Mouse (Mus musculus): Measurements from ENCODE around the gene Bcl2l13. TPM values are rescaled to one million over a fixed set of nuclear protein-coding genes. Genes with fewer than 3 reads are reported as not detected.
"Not testable (repeated sequence)": the region's sequence is repeated elsewhere in the genome, so short reads cannot be mapped to it uniquely, and the experiment has no call there.

Gene Bcl2l13
- total RNA-seq, 2 experiments from 2014 or later: 78.0 to 89.4 TPM

- no peak for DNase-seq
- intact Hi-C loops (cut with DNase I): no loop called here
Measured at GRCm38 (mm10) chr6:120917975-120918374, 82.0 kb downstream of the Bcl2l13 start.

- DNase-seq; intact Hi-C loops (cut with DNase I): not testable (repeated sequence)
Measured at GRCm38 (mm10) chr6:120924791-120925321, 88.8 kb downstream of the Bcl2l13 start.

- intact Hi-C loops (cut with DNase I): no loop called here
- no peak for DNase-seq
Measured at GRCm38 (mm10) chr6:120926880-120927279, 90.9 kb downstream of the Bcl2l13 start.

GRCm38 (mm10) chr6:120927765-120928164 lies 91.8 kb downstream of the Bcl2l13 start:
- intact Hi-C loops (cut with DNase I): no loop called here
- peak; percentile 34 to 47 for DNase-seq

- DNase-seq: no peak
- intact Hi-C loops (cut with DNase I): no loop called here
Measured at GRCm38 (mm10) chr6:120929421-120929820, 93.4 kb downstream of the Bcl2l13 start.

DNA sequence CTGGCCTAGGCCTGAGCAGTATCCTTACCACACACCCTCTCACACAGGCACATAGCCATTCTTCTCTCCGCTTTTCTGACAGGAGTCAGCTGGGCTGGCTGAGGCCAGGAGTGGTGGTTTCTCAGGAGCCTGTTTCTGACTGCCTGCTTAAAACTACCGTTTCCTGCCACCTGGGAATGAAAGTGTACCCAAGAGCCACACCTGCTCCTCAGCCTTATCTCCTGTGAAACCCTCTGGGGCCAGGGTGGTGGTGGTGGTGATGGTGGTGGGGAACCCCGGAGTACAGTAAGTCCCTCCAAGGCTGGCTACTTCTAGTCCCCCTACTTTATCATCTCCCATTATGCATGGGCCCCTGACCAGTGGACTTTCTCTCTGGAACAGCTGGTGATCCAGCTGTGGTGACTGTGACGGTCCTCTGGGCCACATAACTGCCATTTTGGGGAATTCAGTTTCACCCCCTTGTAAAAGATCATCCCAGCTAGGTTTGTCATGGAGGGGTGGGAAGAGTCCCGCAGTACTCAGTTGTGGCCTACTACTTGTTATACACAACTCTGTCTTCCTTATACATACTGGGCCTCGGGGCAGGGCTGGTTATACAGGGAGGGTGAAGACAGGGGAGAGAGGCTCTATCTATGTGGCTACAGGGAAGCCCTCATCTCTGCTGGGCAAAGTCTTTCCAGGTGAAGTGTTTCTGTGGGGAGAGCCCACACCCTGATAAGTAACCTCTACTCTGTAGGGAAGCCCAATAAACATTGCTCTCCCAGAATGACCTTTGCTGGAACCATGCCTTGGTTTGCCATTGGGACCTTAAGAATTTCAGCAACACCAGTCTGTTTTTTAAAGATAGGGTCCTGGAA lies 94.7 kb downstream of the Bcl2l13 start:
- intact Hi-C loops (cut with DNase I): no loop called here
- no peak for DNase-seq

DNA sequence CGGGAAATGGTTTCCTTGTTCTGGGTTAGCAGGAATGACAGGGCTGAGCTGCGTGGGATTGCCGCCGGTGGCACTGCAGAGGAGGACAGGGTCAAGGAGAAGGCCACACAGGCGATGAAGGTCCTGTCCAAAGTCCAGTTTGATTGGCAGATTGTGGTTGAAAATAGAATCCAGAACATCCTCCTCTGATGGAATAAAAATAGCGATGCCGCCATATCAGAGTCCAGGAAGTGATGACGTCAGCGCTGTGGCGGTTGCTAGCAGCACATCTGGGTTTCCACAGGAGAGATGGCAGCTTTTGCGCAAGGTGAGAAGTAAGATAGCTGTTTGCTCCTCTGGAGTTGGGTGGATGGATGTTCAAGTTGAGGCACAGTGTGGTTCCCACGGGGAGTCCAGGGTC lies 96.6 kb downstream of the Bcl2l13 start:
- DNase-seq: peak; percentile 47 to 60

DNA sequence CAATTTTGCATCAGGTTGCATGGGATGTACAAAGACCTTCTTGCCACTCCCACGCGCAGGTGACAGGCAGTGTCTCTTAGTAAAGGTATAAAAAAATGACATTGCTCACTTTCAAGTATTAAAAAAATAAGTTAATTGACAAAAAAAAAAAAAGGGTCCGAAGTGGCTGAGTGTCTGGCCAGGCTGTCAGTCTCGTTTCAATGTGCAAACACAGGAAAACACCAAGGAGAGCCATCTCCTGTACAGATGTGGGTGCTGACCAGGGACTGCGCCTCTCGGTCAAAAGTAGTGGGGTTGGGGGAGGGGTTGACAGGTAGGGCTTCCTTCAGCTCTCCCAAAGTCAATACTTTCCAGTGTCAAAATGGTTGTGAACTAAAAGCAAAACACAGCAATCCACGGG lies 97.7 kb downstream of the Bcl2l13 start:
- intact Hi-C loops (cut with DNase I): no loop called here
- DNase-seq: no peak

More for the DNA sequence above, 96.6 kb downstream of the Bcl2l13 start:
- intact Hi-C loops (cut with DNase I): no loop called here

DNA sequence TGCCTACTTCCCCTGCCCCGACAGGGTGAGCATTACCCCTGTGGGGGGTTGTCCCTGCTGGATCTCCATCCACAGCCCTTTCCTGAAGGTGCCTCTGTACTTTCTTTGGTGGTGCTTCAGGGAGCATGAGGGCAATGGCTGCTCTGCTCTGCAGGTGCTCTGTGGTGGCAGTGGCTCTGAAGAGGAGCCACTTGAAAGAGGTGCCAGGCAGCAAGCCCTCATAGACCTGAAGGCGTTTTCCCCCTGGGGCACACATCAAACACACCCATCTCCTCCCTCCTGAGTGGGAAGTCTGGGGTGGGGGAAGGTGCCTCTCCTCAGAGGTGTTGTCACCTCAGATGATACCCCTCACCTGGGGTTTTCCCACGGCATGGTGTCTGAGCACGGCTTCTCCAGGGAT lies 98.2 kb downstream of the Bcl2l13 start:
- intact Hi-C loops (cut with DNase I): no loop called here
- no peak for DNase-seq

DNA sequence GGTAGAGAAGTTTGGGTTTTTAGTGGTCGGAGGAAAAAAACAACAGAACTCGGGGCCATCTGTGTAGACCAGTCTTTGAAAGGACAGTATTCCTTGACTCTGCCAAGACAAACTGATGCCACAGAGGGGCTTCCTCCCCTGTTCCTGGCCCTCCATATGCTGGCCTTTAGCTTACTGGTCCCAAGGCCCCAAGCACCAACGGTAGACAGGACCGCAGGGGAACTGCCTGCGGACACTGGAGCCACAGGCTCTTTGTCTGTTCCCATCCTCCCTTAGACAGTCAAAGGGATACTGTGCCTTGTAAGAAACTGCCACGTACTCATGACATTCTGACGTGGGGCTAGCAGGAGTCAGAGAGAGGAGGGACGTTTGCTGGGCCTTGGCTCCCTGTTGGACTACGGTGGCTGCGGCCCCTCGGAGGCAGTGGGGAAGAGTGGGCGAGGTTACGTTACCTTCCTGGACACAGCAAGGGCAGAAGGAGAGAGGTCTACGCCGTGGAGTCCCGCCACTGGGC lies 101.1 kb downstream of the Bcl2l13 start:
- intact Hi-C loops (cut with DNase I): no loop called here
- no peak for DNase-seq

GRCm38 (mm10) chr6:120937999-120938608 lies 102.1 kb downstream of the Bcl2l13 start:
- intact Hi-C loops (cut with DNase I): no loop called here
- no peak for DNase-seq

- intact Hi-C loops (cut with DNase I): no loop called here
- DNase-seq: no peak
Measured at GRCm38 (mm10) chr6:120938763-120939450, 102.9 kb downstream of the Bcl2l13 start.

- no peak for DNase-seq
- intact Hi-C loops (cut with DNase I): no loop called here
Measured at GRCm38 (mm10) chr6:120939783-120940182, 103.8 kb downstream of the Bcl2l13 start.

GRCm38 (mm10) chr6:120940446-120941083 lies 104.6 kb downstream of the Bcl2l13 start:
- DNase-seq: no peak

GRCm38 (mm10) chr6:120941084-120941481 lies 105.1 kb downstream of the Bcl2l13 start:
- intact Hi-C loops (cut with DNase I): no loop called here

More at GRCm38 (mm10) chr6:120940446-120941083, 104.6 kb downstream of the Bcl2l13 start:
- intact Hi-C loops (cut with DNase I): no loop called here

DNA sequence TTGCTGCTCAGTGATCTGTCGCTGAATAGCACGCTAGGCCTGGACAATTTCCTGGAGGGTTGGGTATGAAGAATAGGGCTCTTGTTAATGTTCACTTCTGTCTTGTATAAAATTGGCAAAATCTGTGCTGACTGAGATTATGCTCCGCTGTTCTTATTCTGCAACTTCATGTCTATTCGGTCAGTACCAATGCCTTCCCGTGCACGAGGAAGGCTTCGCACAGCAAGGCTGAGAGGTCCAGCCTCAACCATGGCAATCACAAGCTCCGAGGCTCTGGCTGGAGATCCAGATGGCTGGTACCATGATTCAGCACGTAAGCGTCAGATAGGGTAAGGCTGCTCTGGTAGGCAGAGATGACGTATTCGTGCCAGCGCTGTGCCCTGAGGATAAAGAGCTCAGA lies 105.6 kb downstream of the Bcl2l13 start:
- DNase-seq: no peak
- intact Hi-C loops (cut with DNase I): no loop called here

More at GRCm38 (mm10) chr6:120941084-120941481, 105.1 kb downstream of the Bcl2l13 start:
- no peak for DNase-seq
